Mouse (Mus musculus) stomach, postnatal 0 days (tissue): ENCODE measurements around the gene Mgat5. TPM values are rescaled to one million over a fixed set of nuclear protein-coding genes. Genes with fewer than 3 reads are reported as not detected.

Source experiments
- ATAC-seq: fragments of 200-750 bp; cut with Nextera tagmentation; 2 replicates; pipeline ENCODE4 v1.8.0; 2017; ENCODE audit not compliant: low FRiP score, low TSS enrichment
- DNase-seq: peaks from one replicate; pipeline ENCODE4 v3.0.0-alpha.2; 2016; ENCODE audit warnings: low spot score
- H3K27ac ChIP-seq: fragments of 300-500 bp; sonication (generic); replicated peaks from 2 replicates; pipeline ENCODE4 v1.5.1; 2014; ENCODE audit warnings: mild to moderate bottlenecking, control low read depth
- H3K27me3 ChIP-seq: fragments of 300-500 bp; sonication (generic); 2 replicates; pipeline ENCODE4 v1.6.1; 2014; ENCODE audit warnings: low read length; ENCODE audit not compliant: control insufficient read depth, insufficient read depth
- H3K36me3 ChIP-seq: fragments of 300-500 bp; sonication (generic); 2 replicates; pipeline ENCODE4 v1.6.1; 2014; ENCODE audit warnings: low read length, mixed read lengths; ENCODE audit not compliant: control insufficient read depth, insufficient read depth
- H3K4me1 ChIP-seq: fragments of 300-500 bp; sonication (generic); replicated peaks from 2 replicates; pipeline ENCODE4 v1.6.1; 2014; ENCODE audit warnings: antibody characterized with exemption; ENCODE audit not compliant: control insufficient read depth, insufficient read depth
- H3K4me2 ChIP-seq: fragments of 300-500 bp; sonication (generic); replicated peaks from 2 replicates; pipeline ENCODE4 v1.6.1; 2014; ENCODE audit warnings: low read depth, mild to moderate bottlenecking, control low read depth, moderate library complexity
- H3K4me3 ChIP-seq: fragments of 300-500 bp; sonication (generic); 2 replicates; pipeline ENCODE4 v1.5.1; 2014; ENCODE audit warnings: low read depth, low read length, control low read depth
- H3K9ac ChIP-seq: fragments of 300-500 bp; sonication (generic); 2 replicates; pipeline ENCODE4 v1.6.1; 2014; ENCODE audit warnings: mild to moderate bottlenecking, low read length, control low read depth, mixed read lengths
- H3K9me3 ChIP-seq: fragments of 300-500 bp; sonication (generic); 2 replicates; pipeline ENCODE4 v1.6.1; 2016; ENCODE audit warnings: low read length; ENCODE audit not compliant: control insufficient read depth
- CTCF ChIP-seq: IDR thresholded peaks from 2 replicates; pipeline ENCODE4 v1.5.1; 2016; ENCODE audit warnings: antibody characterized with exemption, low read depth, mild to moderate bottlenecking, moderate library complexity
- EP300 ChIP-seq: optimal IDR thresholded peaks from 2 replicates; pipeline ENCODE3; 2016; ENCODE audit warnings: antibody characterized with exemption
- WGBS: fragments of 180-500 bp; shearing (Covaris S2); extraction: QIAGEN DNeasy Blood & Tissue Kit; methylation state at CpG from one replicate; pipeline ENCODE4 v1.1.7; 2014; 5-methylcytosine and 5-hydroxymethylcytosine counted together
- polyA plus RNA-seq: library from polyadenylated mRNA; unstranded; fragments of >200 nt; fragmentation: Nextera tagmentation; extraction: Ambion mirVana; gene quantifications from 2 replicates; pipeline ENCODE4 v1.2.1, GENCODE M21; 2015

Gene Mgat5
- polyA plus RNA-seq, 1 experiment from 2014 or later = 2.0 TPM

- no peak overlapping the region for H3K9ac ChIP-seq
Measured at GRCm38 (mm10) chr1:127513664-127514063, 308.8 kb downstream of the Mgat5 start.

DNA sequence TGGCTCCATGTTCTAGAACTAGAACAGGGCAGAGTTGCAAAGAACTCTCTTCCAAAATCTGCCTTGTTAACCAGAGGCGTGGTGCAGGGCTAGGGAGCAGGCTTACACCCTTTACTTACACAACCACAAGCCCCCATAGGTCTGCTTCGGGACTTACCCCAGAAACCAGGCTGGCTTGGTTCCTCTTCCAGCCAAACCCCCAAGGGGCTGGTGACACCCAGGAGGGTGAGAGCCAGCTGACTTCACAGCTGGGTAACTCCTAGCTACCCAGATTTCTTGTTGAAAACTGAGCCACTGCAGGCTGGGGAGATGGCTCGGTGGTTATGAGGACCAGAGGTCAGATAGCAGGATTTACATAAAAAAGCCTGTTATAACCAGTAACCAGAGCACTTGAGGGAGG, 309.7 kb downstream of the Mgat5 start:
- WGBS = 76% methylated on average over 3 of the region's 3 CpGs
- H3K4me3 ChIP-seq = no peak overlapping the region
- no peak overlapping the region for H3K27ac ChIP-seq
- no peaks in the 10 kb centered on the region for H3K4me1 ChIP-seq
- no peaks in the 10 kb centered on the region for H3K9me3 ChIP-seq
- H3K4me2 ChIP-seq = no peak overlapping the region
- no peak for TF ChIP-seq EP300
- no peak for TF ChIP-seq CTCF
- H3K9ac ChIP-seq = no peak overlapping the region
- ATAC-seq (no peak), DNase-seq (no peak)
- no peaks in the 10 kb centered on the region for H3K36me3 ChIP-seq
- H3K27me3 ChIP-seq = no peaks in the 10 kb centered on the region

More at GRCm38 (mm10) chr1:127513664-127514063, 308.8 kb downstream of the Mgat5 start:
- ATAC-seq (no peak), DNase-seq (no peak)
- Histone ChIP-seq H3K4me1 (no peaks in the 10 kb centered on the region), H3K4me3 (no peak overlapping the region), H3K4me2 (no peak overlapping the region), H3K27me3 (no peaks in the 10 kb centered on the region), H3K9me3 (no peaks in the 10 kb centered on the region), H3K36me3 (no peaks in the 10 kb centered on the region), H3K27ac (no peak overlapping the region)
- no peak for TF ChIP-seq EP300
- TF ChIP-seq CTCF = no peak
- 82% methylated on average over 3 of the region's 3 CpGs for WGBS

- ATAC-seq (no peak), DNase-seq (no peak)
- no peaks in the 10 kb centered on the region for H3K9me3 ChIP-seq
- TF ChIP-seq EP300 (no peak), CTCF (no peak)
- no peaks in the 10 kb centered on the region for H3K27me3 ChIP-seq
- no peak overlapping the region for H3K9ac ChIP-seq
- H3K4me2 ChIP-seq = no peak overlapping the region
- WGBS = 98% methylated on average over 10 of the region's 10 CpGs
- H3K4me3 ChIP-seq = no peak overlapping the region
- no peak overlapping the region for H3K27ac ChIP-seq
- H3K36me3 ChIP-seq = no peaks in the 10 kb centered on the region
- no peaks in the 10 kb centered on the region for H3K4me1 ChIP-seq
Measured at GRCm38 (mm10) chr1:127514888-127515287, 310.1 kb downstream of the Mgat5 start.

DNA sequence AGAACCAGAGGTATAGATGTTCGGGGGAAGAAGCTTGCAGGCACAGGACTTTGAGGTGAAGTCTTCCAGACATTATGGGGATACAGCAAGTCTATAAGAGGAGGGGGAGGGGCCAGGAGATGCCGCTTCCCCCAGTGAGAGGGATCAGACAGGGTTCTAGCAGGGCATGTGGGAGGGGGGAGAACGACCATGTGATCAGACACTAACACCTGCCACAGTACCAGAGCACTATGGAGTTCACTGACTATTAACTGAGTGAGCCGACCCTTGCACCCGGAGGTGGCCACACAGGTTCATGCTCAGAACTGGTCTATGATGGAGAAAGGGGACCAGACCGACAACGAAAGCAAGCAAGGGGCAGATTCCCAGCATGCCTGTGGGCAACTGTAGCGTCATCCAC, 318.5 kb downstream of the Mgat5 start:
- Histone ChIP-seq H3K27me3 (no peaks in the 10 kb centered on the region), H3K4me1 (no peaks in the 10 kb centered on the region), H3K4me2 (no peak overlapping the region), H3K9ac (no peak overlapping the region), H3K36me3 (no peaks in the 10 kb centered on the region), H3K27ac (no peak overlapping the region), H3K9me3 (no peaks in the 10 kb centered on the region), H3K4me3 (no peak overlapping the region)
- TF ChIP-seq CTCF (no peak), EP300 (no peak)
- ATAC-seq (no peak), DNase-seq (no peak)
- WGBS = 77% methylated on average over 8 of the region's 8 CpGs

GRCm38 (mm10) chr1:127530849-127531580, 326.2 kb downstream of the Mgat5 start:
- Histone ChIP-seq H3K36me3 (no peaks in the 10 kb centered on the region), H3K4me2 (no peak overlapping the region), H3K4me3 (no peak overlapping the region), H3K4me1 (no peaks in the 10 kb centered on the region), H3K27ac (no peak overlapping the region), H3K9ac (no peak overlapping the region), H3K9me3 (no peaks in the 10 kb centered on the region), H3K27me3 (no peaks in the 10 kb centered on the region)
- 32% methylated on average over 14 of the region's 14 CpGs for WGBS
- DNase-seq (peak; percentile 26), ATAC-seq (no peak)
- TF ChIP-seq CTCF = no peak
- no peak for TF ChIP-seq EP300

DNA sequence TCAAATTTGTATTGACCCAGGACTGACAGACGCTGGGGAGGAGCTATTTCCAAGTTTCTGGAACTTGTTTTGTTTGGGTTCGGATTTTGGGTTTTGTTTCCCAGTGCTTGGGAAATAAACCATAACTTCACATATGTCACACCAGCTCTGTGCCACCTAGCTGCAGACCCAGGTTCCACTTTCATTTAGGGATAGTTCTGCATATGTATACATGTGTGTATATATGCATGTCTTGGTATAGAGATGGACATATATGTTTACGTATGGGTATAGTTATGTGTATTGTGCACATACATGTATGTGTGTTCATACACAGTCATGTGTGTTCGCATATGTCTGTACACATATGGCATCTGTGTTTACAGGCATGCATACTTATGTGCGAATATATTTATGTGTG, 326.9 kb downstream of the Mgat5 start:
- no peaks in the 10 kb centered on the region for H3K36me3 ChIP-seq
- H3K9ac ChIP-seq = no peak overlapping the region
- WGBS = 67% methylated on average over 5 of the region's 5 CpGs
- H3K9me3 ChIP-seq = no peaks in the 10 kb centered on the region
- no peak overlapping the region for H3K4me2 ChIP-seq
- H3K4me3 ChIP-seq = no peak overlapping the region
- DNase-seq (no peak), ATAC-seq (no peak)
- no peaks in the 10 kb centered on the region for H3K4me1 ChIP-seq
- H3K27ac ChIP-seq = no peak overlapping the region
- no peaks in the 10 kb centered on the region for H3K27me3 ChIP-seq
- no peak for TF ChIP-seq CTCF
- no peak for TF ChIP-seq EP300
